Mouse (Mus musculus): Measurements from ENCODE around the gene Igdcc3.
A peak's percentile ranks its signal among the peaks of the same experiment; 100 is the strongest.
"Not testable (repeated sequence)": the region's sequence is repeated elsewhere in the genome, so short reads cannot be mapped to it uniquely, and the experiment has no call there.

Gene Igdcc3

DNA sequence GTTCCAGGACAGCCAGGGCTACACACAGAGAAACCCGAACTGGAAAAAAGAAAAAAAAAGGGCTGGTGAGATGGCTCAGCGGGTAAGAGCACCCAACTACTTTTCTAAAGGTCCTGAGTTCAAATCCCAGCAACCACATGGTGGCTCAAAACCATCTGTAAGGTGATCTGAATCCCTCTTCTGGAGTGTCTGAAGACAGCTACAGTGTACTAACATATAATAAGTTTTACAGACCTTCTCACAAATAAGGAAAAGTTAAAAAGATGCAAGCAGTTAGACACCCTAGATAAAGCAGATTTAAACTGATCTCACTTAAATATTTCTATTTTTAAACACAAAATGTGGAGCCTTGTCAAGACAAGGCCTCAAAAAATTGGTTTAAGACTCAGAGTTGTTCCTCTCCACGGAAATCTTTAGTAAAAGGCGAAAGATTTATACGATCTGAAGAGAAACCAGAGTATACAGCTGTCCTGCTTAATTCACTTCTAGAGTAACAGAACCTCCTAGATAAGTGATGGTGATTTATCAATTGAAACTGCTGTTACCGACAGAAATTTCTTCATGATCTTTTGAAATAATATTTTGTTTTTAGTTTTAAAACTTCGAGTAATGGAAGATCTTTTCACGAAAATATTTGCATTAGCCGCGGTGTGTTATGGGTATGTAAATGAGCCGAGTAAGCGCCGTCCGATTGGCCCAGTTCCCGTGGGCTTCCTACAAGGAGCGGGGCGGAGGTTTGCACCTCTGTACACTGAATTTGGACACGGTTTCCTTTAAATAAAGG, 60.6 kb downstream of the Igdcc3 start:
- peak; percentile 92 for DNase-seq (ENCODE audit: low read depth, low spot score)

DNA sequence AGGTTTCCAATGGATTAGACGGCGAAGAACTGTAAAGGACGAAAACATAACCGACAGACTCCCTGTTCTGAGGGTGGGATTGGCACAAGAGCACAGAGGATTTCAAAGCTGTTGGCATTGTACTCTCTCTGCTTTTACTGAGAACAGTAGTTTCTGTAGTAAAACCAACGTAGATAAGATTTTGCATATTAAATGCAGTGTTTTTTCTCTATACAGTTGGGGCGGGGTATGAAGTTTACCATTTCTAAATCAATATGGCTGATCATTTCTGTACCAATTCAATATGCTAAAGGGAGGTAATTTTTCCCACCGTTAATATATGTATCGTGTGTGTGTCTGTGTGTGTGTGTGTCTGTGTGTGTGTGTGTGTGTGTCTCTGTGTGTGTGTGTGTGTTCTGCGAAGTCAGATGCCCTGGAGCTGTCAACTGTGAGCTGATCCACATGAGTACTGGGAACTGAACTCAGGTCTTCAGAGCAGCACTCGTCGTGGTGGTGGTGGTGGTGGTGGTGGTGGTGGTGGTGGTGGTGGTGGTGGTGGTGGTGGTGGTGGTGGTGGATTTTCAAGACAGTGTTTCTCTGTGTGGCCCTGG, 61.3 kb downstream of the Igdcc3 start:
- no peak for DNase-seq (ENCODE audit: low read depth, low spot score)

DNA sequence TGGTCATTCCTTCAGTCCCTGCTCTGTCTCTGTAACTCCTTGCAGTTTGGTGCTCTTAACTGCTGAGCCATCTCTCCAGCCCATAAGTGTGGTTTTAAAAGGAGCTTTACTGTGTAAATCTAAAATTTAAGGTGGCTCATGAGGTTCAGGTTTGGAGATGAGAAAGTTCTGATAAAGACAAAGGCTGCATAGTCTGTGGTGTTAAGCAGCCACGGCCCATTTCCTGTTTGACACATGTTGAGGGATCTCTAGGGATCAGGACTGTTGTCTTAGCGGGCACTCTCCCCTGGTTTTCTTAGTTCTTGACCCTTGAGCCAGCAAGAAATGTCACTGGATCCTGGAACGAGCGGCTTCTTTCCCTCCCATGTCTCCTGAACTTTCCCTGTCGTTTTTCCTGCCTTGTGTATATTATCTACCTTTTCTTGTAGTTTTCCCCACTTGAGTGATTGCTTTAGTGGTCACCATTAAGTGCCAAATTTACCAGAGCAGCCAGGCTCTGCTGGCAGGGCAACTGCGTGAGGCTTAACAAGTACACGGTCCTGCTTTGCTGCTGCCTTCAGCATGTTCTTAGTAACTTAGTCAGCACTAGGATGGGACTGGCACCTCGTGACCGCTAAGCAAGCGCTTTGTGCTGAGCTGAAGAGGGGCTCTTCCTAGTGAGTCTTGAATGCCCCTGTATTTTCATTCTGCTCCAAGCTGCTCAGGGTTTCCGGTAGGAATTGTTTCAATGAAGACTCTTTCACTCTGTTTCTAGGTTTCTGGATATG, 64.2 kb downstream of the Igdcc3 start:
- DNase-seq (ENCODE audit: low read depth, low spot score): no peak

DNA sequence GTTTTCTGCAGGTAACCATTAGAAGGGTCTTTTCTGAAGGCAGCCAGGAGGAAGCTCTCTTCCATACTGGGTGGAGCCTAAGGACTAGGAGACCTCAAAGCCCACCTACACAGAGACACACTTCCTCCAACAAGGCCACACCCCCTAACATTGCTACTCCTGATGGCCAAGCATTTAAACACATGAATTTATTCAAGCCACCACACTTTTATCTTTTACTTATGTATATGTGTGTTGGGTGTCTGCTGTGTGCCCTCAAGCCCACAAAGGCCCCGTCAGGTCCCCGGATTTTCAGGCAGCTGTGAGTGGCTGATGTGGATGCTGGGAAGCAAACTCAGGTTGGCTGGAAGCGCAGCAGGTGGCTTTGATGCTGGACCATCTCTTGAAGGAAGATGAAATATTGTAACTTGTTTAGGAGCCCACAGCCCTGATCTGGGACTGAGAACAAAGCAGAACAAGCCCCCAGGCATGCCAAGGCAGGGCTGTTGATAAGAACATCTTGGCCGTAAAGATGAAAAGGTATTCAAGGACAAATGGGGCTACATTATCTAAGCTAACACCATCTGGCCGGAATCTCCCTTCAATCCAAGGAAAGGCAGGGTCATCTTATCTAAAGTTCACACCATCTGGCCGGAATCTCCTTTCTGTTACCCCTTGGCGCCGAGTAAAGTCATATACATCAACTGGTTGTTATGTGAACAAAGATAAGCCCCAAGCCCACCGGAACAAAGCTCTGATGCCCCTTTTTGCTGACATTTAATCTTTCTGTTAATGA, 66.2 kb downstream of the Igdcc3 start:
- DNase-seq (ENCODE audit: low read depth, low spot score): not testable (repeated sequence)

DNA sequence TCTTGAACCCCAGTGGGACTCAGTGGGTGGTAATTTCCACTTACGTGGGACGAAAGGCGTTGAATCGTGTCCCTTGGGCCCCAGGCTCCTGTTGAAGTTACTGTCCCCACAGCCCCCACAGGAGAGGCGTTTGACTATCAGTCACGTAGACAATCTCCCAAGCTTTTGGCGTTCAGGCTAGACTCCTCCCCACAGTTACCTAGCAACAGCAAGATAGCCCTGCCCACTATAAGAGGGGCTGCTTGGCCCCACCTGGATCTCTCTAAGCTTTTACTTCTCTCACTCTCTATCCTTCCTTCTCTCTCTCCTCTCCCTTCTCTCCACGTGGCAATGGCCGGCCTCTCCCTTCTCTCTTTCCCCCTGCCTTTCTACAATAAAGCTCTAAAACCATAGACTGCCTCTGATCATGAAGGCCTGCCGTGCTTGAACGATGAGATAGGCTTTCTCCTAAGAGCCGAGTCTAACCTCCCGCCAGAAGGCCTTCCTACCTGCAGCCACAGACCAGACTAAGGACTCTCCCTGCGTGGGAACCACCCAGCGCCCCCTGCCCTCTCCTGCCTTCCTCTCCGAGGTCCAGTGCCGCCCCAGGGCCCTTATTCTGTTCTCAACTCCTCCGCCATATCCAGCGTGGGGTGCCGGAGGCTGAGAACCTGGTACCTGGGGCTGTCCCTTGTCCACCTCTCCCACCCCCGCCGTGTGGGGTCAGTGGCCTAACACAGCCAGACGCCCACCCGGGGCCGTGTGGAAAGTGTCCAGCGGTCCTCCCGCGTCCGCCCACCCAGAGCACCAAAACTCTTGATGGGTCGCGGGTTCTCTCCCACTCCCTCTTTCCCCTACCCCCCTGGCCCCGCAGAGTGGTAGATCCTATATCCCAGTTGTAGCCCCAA, 67.5 kb downstream of the Igdcc3 start:
- DNase-seq (ENCODE audit: low read depth, low spot score): no peak

DNA sequence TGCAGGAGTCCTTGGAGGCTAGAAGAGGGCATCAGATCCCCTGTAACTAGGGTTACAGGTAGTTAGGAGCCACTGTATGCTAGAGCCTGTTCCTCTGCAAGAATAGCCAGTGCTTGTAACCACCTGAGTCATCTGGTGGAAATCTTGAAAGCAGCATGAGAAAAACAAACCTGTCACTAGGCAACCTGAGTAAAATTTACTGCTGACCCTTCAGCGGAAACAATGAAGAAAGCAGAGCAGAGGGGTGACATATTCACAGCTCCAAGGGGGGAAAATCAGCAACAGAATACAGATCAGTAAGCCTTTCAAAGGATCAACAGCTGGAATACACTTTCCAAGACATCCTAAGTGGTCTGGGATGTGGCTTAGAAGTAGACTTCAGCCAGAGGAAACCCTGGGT, 70.6 kb downstream of the Igdcc3 start:
- DNase-seq (ENCODE audit: low read depth, low spot score): peak; percentile 43

DNA sequence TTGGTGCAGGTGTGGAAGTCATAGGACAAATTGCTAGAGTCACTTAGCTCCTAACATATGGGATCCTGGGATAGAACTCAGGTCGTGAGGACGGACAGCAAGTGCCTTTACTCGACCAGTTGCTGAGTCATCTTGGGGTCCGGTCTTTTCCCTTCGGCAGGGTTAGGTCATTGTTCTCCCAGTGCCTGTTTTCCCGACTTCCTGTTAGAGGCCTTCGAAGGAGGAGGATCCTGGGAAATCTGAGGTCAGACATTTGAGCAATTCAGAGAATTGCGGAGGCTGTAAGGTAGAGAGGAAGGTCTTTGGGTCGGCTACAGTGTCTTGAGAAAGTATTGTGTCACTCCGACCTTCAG, 73.4 kb downstream of the Igdcc3 start:
- DNase-seq (ENCODE audit: low read depth, low spot score): peak; percentile 47

DNA sequence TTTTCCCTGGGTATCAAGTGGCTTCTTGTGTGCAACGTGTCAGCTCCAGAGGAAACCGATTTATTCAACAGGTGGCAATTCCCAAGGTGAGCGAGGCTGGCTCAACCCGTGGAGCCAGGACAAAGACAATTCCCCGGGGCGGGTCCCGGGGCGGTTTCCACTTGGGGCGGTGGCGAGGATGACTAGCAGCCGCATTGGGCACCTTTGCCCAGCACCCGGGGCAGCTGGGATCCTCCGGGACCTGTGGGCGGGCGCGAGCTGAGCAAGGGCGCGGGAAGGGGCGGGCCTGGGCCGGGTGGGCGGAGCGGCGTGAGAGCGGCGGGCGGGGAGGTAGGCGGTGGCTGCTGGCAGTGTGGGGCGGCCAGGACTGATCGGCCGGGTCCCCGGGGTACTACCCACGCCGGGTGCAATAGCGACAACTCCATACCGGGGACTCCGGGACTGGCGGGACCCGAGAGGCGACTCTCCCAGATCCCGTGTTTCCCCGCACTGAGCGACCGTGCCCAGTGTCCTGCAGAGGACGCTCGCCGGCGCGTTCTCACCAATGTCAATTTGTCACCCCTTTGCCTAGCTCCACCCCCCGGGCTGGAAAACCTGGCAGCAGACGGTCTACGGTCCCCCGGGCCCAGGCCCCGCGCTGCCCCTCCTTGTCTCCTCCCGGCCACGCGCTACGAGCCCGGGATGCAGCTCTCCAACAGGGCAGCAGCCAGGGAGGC, 73.9 kb downstream of the Igdcc3 start:
- DNase-seq (ENCODE audit: low read depth, low spot score): peak; percentile 84

DNA sequence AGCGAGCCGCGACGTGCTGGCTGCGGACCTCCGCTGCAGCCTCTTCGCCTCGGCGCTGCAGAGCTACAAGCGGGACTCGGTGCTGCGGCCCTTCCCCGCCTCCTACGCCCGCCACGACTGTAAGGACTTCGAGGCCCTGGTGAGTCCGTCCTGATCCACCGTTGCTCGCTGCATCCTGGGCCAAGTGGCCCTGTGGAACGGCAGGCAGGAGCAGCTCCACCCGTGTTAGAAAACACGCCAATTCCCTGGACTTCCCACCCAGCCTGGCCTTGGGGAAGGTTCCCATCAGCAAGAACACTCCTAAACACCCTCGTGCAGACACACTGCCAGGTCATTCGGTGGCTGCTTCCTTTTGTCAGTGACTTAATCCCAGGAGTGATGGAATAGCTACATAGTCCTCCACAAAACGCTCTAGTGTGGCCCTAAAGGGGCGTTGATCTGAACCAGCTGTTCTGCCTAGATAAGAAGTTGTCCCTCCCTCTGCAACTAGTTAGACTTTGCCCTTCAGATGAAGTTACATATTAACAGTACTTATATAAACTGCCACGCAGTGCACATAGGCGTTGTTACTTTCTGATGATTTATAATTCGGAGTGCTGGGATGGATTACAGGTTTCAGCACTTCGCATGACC, 74.6 kb downstream of the Igdcc3 start:
- peak; percentile 50 for DNase-seq (ENCODE audit: low read depth, low spot score)

DNA sequence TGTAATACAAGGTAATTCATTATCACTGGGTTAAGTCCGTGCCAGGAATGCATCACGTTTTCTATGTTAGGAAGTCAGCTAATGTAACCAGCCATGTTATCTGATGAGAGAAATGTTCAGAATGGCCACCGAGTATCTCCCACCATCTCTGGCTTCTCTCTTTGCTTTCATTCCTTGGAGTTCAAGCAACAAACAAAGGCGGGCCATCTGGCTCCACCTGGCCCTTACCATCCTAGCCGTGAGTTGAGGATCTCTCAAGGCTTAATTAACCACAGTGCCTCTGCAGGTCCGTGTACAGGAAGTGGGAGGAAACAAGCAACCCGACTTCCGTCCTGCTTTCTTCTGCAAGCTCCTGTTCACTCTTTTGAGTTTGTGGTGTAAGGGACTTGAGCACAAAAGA, 76.0 kb downstream of the Igdcc3 start:
- DNase-seq (ENCODE audit: low read depth, low spot score): no peak

DNA sequence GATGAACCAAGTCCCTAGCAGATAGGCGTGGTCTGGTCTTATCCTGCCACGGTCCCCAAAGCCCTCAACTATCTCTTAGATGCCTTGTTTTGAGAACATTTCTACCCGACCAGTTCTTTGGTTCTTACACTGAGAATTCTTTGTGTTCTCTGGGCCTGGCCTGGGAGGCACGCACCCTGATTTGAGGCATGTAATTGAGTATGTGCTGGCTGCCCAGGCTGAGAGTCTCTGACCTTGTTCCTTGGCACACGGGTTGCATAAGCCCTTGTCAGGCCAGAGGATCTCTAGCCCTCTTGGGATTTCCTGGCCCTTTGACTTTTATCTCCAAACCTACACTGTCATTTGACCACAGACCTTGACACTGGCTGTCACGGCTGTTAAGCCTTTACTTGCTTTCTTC, 76.7 kb downstream of the Igdcc3 start:
- no peak for DNase-seq (ENCODE audit: low read depth, low spot score)

DNA sequence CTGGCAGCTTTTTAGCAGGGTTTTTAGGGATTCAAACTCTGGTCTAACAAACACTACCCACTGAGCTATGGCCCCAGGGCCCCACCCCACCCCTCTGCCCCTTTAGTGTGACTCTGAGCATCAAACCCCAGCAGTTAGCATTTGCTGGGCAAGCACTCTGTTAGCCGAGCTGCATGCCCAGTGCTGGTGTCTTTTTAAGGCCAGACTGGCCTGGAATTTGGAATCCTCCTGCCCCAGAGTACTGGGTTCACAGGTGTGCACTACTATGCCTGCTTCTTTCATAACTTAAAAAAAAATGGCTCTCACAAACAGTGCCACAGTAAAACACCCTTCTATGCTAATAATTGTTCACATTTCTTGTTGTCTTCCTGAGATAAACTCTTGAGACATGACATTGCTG, 77.9 kb downstream of the Igdcc3 start:
- no peak for DNase-seq (ENCODE audit: low read depth, low spot score)

DNA sequence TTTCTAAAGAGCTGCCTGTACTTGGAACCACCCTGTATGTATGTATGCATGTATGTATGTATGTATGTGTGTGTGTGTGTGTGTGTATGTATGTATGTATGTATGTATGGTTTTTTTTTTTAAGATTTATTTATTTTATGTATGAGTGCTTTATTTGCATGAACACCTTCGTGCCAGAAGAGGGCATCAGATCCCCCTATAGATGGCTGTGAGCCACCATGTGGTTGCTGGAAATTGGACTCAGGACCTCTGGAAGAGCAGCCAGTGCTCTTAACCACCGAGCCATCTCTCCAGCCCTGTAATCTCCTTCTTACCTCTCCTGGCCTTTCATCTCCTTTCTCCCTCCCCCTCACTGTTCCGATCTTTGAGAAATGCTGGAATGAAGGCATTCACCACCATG, 79.4 kb downstream of the Igdcc3 start:
- not testable (repeated sequence) for DNase-seq (ENCODE audit: low read depth, low spot score)

DNA sequence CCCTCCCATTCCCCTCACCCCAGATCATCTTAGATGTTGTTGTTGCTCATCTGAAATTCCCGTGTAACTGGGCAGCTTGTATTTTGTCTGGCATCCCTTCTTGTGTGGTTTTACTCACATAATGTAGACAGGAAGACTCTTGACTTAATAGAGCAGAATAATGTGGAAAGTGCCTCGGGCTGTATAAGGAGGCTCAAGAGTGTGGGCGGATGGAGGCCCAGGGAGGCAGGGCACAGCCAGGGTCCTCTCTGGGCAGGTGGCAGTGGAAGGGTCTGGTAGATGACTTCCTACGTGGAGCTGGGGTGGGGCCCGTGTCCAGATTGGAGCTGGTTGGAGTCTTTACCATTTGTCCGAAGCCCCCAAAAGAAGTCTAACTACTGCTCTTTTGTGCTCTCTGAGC, 82.9 kb downstream of the Igdcc3 start:
- DNase-seq (ENCODE audit: low read depth, low spot score): no peak

DNA sequence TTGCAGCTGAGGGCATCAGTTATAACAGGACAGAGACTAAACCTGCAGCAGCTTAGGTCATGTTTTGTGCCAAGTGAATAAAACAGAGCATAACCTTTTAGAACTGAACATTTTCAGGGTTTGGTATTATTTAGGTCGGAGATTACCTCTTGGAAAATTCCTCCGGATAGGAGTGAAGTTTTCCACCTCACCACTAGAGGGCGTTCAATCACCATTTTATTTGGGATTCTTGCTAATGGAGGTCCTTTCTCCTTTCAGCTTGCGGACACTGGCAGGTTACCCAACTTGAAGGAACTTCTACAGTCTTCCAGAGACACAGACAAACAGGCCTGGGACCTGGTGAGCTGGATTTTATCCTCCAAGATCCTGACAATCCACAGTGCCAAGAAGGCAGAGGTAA, 84.8 kb downstream of the Igdcc3 start:
- peak; percentile 43 for DNase-seq (ENCODE audit: low read depth, low spot score)

DNA sequence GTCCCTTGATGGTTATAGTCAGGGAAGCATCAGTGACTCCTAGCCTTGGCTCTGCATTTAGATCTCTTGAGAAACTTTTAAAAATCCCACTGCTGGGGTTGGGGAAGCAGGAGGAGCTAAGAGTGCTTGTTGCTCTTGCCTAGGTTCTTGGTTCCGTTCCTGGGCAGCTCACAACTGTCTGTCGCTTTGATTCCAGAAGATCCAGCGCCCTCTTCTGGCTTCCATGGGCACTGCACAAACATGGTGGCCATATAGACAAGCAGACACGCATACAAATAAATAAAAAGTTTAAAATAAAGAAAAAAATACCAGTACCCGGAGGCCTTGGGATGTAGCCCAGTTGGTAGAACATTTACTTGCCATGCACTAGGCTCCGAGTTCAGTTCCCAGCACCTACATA, 89.3 kb downstream of the Igdcc3 start:
- no peak for DNase-seq (ENCODE audit: low read depth, low spot score)

DNA sequence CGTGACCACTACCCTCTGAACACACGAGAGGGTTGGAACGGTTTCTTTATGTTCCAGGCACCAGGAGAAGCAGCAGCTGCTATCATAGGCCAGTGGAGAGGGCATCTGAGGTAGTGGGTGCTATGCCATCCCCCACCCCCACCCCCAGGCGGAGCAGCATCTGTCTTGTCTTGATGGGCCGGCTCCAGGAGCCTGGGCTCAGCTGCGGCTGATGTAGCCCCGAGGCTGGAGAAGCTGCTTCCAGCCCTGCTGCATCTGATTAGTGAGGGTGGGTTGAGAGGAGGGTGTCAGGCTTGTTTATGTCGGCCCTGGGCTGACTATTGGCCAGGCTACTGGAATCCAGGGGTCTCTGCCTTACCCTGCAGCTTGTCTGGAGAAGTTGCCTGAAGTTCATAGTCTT, 90.3 kb downstream of the Igdcc3 start:
- peak; percentile 49 for DNase-seq (ENCODE audit: low read depth, low spot score)

DNA sequence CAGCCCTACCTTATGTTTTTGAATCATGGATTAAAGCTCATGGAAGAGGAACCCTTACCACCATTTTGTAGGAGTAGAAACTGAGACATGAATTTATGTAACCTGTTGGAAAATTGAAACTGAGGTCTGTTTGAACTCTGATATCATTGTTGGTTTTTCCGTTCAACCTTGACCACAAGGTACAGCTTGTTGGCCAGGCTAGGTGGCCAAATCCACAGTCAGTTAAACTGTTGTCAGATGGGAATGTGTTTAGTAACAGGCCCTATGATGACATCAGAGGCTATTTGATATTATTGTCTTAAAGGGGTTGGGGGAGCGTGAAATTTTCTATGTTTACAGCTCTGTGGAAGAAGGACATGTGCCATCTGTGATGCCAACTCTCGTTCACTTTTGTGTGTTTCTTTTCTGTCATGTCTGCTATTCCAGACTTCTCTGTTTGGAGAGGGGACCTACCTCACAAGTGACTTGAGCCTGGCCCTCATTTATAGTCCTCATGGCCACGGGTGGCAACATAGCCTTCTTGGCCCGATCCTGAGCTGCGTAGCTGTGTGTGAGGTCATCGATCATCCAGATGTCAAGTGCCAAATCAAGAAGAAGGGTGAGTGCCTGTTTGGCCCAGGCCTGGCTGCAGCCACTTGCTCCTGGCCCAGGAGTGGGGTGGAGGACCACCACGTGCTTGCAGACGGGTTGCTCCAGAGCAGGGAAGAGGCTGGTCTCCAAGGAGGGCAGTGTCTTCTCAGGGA, 92.4 kb downstream of the Igdcc3 start:
- DNase-seq (ENCODE audit: low read depth, low spot score): no peak

DNA sequence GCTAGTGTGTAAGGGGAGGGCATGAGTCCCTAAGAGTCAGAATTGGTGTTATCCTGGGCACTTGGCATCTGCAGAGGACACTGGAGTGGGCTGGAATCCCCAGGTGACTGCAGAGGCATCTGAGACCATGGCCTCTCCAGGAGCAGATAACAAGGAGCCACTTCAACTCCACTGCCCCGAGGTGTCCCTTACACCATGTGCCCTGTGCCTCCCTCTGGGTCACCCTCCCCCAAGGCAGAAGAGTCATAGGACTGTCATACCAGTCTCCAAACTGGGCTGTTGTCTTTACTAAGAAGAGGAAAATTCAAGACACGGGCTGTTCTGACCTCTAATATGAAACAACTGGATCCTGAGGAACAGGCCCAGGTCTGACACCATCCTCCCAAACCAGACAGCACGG, 93.7 kb downstream of the Igdcc3 start:
- no peak for DNase-seq (ENCODE audit: low read depth, low spot score)
